Mouse (Mus musculus) ES-E14 (cell line): ENCODE results near the gene Dpf2.

ENCODE experiments used
- HCFC1 ChIP-seq: IDR thresholded peaks from 2 replicates; pipeline ENCODE4 v1.6.1; 2012; ENCODE audit warnings: low read length, inconsistent platforms, borderline replicate concordance; ENCODE audit not compliant: insufficient read depth
- MAFK ChIP-seq: IDR thresholded peaks from 2 replicates; pipeline ENCODE4 v1.6.1; 2014; ENCODE audit warnings: mild to moderate bottlenecking, low read depth, low read length, inconsistent platforms; ENCODE audit not compliant: insufficient read depth

GRCm38 (mm10) chr19:5921715-5922114, 8.9 kb upstream of the Dpf2 start:
- TF ChIP-seq HCFC1 (no peak), MAFK (no peak)
